Mouse (Mus musculus) lung, postnatal 10 days (tissue): Measurements from ENCODE around the gene Scube2.
A peak's percentile ranks its signal among the peaks of the same experiment; 100 is the strongest.

ENCODE experiments used
- DNase-seq: peaks from one replicate; pipeline ENCODE4 v3.0.0; 2021

Scube2 gene

GRCm38 (mm10) chr7:109865370-109866229, at the start of gene Scube2:
Gene Scube2 (minus strand): TSS chr7:109865679.
- DNase-seq, result peak; percentile 51

DNA sequence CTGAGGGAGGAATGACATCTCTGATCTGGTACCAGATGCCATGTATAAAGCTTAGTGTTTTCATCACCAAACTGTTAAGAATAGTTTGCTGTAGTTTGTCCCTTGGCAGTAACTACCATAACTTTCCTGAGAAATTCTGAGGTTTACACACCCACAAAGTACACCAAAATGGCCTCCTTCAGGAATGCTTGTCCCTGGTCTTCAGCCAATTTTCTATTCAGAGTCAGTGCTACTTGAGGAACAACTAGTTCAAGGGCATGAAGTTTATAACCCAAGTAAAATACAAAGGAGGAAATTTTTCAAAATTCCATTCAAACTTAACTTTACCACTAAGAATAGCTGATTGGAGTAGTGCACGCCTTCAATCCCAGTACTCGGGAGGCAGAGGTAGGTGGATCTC, 40.7 kb upstream of the Scube2 start:
- DNase-seq, result peak; percentile 21

- no peak for DNase-seq
These were observed 35.4 kb upstream of the Scube2 start for GRCm38 (mm10) chr7:109900921-109901320.

GRCm38 (mm10) chr7:109898911-109899310, 33.4 kb upstream of the Scube2 start:
- DNase-seq, result peak; percentile 13

- DNase-seq, result peak; percentile 89
These were observed 27.1 kb upstream of the Scube2 start for GRCm38 (mm10) chr7:109892530-109892929.

GRCm38 (mm10) chr7:109891786-109892185, 26.3 kb upstream of the Scube2 start:
- DNase-seq, result peak; percentile 57

DNA sequence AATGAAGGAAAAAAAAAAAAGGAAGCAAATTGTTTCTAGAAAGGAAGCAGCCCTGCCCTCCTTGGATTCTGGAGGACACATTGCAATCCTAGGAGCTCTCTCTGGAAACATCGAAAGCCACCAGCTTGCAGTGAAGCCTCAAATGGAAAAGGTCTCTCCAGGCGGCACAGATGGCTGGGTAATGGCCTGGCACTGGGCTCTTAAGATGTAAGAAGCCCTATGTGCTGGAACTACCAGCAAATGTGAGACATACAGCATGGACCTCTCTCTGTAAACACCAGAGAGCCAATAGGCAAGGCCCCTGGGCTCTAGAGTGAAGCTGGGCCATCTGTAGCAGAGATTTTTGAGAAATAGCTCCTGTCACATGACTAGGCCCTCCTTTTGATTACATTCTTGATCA, 24.8 kb upstream of the Scube2 start:
- no peak for DNase-seq

GRCm38 (mm10) chr7:109889300-109889699, 23.8 kb upstream of the Scube2 start:
- DNase-seq, result no peak

DNA sequence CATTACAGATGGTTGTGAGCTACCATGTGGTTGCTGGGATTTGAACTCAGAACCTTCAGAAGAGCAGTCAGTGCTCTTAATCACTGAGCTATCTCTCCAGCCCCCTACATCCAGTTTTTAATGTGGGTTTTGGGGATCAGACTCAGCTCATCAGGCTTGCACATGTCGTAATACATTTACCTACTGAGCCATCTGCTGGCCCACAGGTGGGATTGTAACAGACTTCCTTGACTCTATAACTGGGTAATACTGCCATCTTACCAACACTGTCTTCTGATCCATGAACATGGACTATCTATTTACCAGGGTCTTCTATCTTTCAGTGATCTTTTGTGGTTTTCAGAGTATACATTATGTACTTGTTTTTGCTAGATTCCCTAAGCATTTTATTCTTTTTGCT, 20.8 kb upstream of the Scube2 start:
- no peak for DNase-seq

GRCm38 (mm10) chr7:109882574-109882973, 17.1 kb upstream of the Scube2 start:
- no peak for DNase-seq

- no peak for DNase-seq
These were observed 16.2 kb upstream of the Scube2 start for GRCm38 (mm10) chr7:109881561-109882099.

DNA sequence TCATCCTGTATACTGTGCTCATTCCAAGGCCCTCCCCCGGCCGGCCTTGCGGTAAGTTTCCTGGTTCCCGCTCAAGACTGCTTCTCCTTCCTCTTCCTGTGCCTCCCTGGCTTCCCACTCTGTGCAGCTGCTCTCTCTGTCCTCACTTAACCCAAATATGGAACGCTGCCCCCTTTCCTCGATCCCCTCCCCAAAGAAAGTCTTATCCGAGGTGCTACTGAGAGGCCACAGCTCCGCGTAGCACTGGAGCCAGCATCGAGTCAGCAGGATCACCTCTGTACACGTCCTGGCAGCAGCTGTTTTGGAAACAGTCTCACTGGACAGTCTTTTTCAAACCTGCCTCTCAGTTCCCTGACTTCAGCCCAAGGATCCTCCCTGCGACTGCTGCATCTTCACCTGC, 13.7 kb upstream of the Scube2 start:
- DNase-seq, result peak; percentile 71

DNA sequence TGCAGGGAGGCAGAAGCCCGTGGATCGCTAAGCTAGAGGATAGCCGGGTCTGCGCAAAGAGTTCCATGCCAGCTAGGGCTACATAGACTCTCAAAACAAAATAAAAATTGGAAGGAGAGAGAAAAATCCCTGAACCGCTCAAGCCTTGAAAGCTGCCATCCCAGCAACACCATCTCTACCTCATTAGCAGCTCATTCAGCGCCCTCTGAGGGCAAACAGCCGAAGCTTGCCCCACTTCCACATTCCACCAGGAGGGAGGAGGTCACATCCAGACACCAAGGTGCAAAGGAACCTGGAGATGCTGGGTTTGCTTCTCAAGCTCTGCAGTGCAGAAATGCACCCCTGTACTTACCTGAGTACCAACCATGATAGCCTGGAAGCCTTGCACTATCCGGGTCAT, 10.6 kb upstream of the Scube2 start:
- no peak for DNase-seq

GRCm38 (mm10) chr7:109875598-109875997, 10.1 kb upstream of the Scube2 start:
- DNase-seq, result no peak

- no peak for DNase-seq
These were observed 9.6 kb upstream of the Scube2 start for GRCm38 (mm10) chr7:109875033-109875432.

DNA sequence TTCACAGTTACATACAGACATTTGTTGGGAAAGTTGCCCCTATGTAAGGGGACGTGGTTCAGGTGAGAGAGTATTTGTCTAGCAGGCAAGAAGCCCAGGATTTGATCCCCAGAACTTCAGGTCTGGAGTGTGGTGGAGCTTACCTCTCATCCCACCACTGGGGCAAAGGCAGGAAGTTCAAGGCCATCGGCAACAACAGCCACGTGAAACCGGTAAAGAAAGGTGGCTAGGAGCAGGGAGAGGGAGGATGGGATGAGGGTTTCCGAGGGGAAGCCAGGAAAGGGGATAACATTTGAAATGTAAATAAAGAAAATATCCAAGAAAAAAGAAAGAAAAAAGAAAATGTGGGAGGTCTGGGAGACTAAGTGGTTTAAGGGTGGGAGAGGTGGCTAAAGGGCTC, 7.7 kb upstream of the Scube2 start:
- no peak for DNase-seq

DNA sequence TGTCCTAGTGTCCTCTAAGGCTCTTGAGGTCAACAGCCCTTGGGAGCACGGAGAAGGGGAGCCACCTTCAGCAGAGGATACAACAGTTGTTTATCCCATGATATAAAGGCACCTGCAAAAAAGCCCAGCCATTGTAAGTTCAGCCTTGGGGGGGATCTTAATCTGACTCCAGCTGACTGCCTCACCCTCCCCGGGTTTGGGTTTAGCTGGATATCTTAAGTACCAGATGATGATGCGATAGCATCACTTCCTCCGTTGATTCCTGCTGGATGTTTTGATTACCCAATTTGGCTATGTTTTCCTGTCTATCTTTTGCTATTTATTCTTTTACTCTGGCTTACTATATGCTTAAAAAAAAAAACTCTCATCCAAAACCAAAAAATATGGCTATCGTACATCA, 5.8 kb upstream of the Scube2 start:
- DNase-seq, result no peak

DNA sequence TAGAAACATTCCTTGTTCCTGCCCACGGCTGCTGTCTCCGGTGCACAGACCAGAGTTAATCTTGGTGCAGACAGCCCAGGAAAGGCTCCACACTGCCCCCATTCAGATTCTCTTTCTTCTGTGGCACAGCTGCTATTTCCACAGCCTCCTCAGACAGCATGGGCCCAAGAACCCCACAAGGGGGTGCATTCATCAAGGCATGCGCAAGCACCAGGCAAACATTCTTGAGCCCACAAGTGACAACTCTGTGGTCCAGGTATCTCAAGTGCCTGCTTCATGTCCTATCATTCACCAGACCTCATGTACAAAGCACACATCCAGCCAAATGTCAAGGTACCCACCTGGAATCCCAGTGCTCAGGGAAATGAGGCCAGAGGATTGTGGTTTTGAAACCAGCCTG, 3.0 kb upstream of the Scube2 start:
- DNase-seq, result peak; percentile 44

DNA sequence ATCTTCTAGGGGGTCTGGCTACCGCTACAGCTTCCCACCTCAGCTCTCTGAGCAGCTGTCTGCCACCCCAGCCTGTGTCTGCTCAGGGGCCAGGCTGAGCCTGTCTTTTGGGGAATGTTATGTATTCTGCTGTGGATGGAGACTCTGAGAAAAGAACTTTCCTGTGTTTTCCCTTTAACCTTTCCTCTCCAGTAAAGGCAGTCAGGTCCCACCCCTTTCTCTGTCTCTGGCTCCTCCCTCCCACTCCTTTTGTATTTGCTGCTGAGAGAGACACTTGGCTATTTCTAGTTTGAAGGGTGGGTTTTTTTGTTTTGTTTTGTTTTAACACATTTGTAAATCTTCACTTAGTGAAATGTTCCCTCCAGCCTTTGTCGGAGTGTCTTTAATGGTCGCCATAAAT, 1.2 kb upstream of the Scube2 start:
- DNase-seq, result no peak

- no peak for DNase-seq
These were observed 1.9 kb downstream of the Scube2 start for GRCm38 (mm10) chr7:109863561-109863960.

GRCm38 (mm10) chr7:109860162-109860561, 5.3 kb downstream of the Scube2 start:
- DNase-seq, result no peak

DNA sequence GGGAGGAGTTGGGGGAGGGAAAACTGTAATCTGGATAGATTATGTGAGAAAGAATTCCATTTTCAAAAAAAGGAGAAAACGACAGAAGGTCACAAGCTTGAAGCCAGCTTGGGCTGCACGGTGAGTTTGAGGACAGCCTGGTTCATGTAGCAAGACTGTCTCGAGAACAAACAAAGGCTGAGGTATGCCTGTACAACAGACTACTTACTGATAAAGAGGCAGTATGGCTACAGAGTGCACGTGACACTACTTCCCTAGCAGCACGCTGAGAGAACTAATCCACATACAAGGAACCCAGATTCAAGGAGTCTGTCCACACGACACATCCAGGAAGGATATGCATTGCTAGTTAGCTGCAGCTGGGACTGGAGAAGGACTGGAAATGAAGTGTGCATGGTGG, 6.1 kb downstream of the Scube2 start:
- no peak for DNase-seq

- DNase-seq, result no peak
These were observed 12.7 kb downstream of the Scube2 start for GRCm38 (mm10) chr7:109852752-109853212.

DNA sequence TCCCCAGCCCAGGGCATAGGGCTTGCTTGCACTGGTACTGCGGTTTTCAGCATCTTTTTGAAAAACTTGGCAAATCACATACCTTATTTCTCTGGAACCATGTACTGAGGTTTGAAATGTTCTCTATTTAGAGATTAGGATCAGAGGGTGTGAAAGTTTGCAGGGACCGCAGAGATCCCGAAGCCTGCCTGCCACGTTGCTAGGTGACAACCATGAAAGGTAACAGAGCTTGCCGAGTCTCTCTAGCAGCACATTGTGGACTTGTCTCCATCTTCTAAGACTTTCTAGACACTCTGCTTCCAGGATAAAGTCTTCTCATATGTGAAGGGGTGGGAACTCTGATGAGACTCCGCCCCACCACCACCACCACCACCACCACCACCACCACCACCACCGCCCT, 13.5 kb downstream of the Scube2 start:
- no peak for DNase-seq

- DNase-seq, result no peak
These were observed 14.9 kb downstream of the Scube2 start for GRCm38 (mm10) chr7:109850531-109850930.
